Mouse (Mus musculus) retina, adult 2 months (tissue): ENCODE results near the gene Abca3.
"Not testable (repeated sequence)": the region's sequence is repeated elsewhere in the genome, so short reads cannot be mapped to it uniquely, and the experiment has no call there.

Experiments used
- DNase-seq: peaks from one replicate; pipeline ENCODE4 v3.0.0-alpha.2; 2012; ENCODE audit warnings: low read depth, low spot score

Abca3 gene

GRCm38 (mm10) chr17:24441148-24441547 is 89.4 kb downstream of the Abca3 start:
- no peak for DNase-seq

GRCm38 (mm10) chr17:24442107-24442506 is 90.4 kb downstream of the Abca3 start:
- DNase-seq, result no peak

GRCm38 (mm10) chr17:24442632-24443155 is 90.9 kb downstream of the Abca3 start, which contains the start of gene Dnase1l2:
Gene Dnase1l2 (minus strand): TSS chr17:24443105.
- DNase-seq, result no peak

DNA sequence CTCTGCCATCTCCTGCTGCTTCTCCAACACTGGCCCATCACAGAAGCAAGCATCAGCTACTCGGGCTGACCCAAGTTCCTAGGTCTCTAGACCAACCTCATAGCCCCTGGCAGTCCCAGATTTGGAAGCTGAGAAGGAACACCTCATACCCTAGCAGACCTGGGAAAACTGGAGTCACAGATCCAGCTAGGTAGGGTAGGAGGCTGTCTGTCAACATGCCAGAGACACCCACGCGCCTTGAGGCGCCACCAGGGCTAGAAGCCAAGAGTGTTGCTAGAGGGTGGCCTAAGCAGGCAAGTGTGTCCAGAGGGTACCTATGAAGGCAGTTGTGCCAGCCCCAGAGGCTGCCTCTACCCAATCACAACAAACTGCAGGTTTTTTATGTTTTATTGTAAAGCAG is 91.7 kb downstream of the Abca3 start:
- DNase-seq, result no peak

- DNase-seq, result no peak
These were observed 94.8 kb downstream of the Abca3 start for GRCm38 (mm10) chr17:24446590-24446989.

GRCm38 (mm10) chr17:24449507-24449906 is 97.8 kb downstream of the Abca3 start:
- no peak for DNase-seq

- DNase-seq, result no peak
These were observed 99.5 kb downstream of the Abca3 start for GRCm38 (mm10) chr17:24451220-24451619.

DNA sequence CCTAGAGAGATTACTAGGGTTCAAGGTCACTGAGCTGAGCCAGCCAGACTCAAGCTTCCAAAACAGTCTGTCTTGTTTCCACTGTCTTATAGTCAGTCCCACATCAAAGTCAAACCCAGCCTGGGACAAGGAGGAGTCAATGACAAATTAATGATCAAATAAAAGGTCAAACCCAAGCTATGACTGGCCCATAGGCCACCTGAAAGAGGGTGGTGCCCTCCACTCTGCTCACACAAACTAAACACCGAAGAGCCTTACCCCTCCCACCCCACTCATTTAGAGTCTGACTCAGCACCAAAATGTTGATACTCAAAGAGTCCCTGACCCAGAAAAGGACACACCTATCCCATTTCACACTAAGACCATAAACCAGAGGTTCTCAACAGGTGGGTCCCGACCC is 101.6 kb downstream of the Abca3 start:
- no peak for DNase-seq

- no peak for DNase-seq
These were observed 102.5 kb downstream of the Abca3 start for GRCm38 (mm10) chr17:24454218-24454755.

DNA sequence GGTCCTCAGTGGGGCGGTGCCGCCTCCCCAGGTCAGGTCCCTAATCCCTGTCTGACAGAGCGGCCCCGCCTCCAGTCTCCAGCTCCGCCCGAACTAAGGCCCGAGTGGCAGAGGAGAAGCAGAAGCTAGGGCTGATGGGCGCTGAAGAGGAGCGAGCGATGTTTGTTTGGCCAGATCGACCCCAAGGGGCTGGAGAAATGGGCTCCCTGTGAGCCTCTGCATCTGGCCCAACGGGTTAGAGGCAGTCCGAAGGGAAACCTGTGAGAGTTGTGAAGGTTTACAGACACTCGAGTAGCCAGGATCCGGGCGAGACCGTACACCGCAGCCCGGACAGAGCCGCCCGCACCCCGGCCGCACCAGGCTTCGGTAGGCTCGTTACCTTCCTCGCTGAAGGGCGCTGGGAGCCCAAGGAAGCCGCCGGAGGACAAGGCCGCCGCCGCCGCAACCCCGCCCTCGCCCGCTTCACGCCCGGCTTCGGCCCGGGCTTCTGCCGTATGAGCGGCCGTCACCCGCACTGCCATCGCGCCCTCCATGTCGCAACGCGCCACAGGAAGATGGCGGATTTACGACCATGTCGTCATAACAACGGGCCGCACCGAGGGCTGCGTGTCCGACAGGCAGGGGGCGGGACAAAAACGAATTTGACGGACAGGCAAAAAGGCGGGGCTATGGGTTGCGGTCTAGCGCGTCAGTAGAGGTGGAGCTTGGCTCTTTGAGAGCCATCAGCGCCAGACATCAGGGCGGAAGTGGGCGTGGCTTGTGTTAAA is 103.2 kb downstream of the Abca3 start:
- peak; percentile 99 for DNase-seq

DNA sequence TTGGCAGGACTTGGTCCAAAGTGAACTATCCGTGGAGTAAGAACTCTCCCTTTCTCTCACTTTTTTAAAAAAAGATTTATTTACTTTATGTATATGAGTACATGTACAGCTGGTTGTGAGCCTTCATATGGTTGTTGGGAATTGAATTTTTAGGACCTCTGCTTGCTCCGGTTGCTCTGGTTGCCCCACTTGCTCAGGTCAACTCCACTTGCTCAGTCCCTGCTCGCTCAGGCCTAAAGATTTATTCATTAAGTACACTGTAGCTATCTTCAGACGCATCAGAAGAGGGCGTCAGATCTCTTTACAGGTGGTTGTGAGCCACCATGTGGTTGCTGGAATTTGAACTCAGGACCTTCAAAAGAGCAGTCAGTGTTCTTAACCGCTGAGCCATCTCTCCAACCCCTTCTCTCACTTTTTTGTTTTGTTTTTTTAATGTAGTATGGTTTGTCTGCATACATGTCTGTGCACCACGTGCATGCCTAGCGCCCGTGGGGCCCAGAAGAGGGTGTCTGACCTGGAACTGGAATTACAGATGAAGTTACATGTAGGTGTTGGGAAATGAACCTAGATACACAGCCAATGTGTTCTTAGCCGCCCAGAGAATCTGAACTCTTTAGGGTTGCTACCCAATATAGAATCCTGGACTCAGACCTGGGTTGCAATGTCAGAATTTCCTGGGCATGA is 103.9 kb downstream of the Abca3 start:
- not testable (repeated sequence) for DNase-seq
